Mouse (Mus musculus) myocyte (in vitro differentiated cells): ENCODE results near the gene Cd180.

Experiments used
- MYOG ChIP-seq, 3 experiments: IDR thresholded peaks; one replicate each; pipeline ENCODE4 v1.6.1; 2011; ENCODE audit warnings: control low read depth in 2 of 3, low read depth in 2 of 3, mild to moderate bottlenecking in 2 of 3; ENCODE audit not compliant: insufficient read length in 2 of 3, control insufficient read depth in 1 of 3, insufficient read depth in 1 of 3
- POLR2A ChIP-seq: IDR thresholded peaks from one replicate; pipeline ENCODE4 v1.6.1; 2011; ENCODE audit warnings: low read depth, mild to moderate bottlenecking, control low read depth, moderate library complexity; ENCODE audit not compliant: insufficient read length

DNA sequence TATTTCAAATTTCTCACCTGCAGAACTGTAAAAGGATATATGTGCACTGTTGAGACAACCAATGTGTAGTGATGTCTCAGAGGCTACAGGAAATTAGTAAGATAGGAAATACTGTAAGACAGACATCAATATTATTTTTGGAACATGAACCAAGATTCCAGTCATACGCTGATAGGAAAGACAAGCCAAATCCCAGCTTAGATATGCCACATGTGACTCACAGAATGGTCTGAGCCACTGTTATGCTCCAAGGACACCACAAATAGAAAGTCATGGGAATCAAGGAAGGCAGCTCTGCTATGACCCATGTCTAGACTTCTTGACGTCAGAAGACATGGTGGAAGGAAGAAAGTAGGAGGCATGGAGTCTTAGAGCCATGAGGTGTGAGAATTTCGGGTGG lies 19.3 kb upstream of the Cd180 start:
- no peak for TF ChIP-seq POLR2A
- no peak for TF ChIP-seq MYOG (IDR thresholded peaks at IDR 0.05; ENCODE audit: control insufficient read depth in 1 of 3, insufficient read depth in 1 of 3, insufficient read length in 2 of 3, low read depth in 2 of 3)
